8 mouse cellular contexts compared by ENCODE assay signal in the genomic region with DNA sequence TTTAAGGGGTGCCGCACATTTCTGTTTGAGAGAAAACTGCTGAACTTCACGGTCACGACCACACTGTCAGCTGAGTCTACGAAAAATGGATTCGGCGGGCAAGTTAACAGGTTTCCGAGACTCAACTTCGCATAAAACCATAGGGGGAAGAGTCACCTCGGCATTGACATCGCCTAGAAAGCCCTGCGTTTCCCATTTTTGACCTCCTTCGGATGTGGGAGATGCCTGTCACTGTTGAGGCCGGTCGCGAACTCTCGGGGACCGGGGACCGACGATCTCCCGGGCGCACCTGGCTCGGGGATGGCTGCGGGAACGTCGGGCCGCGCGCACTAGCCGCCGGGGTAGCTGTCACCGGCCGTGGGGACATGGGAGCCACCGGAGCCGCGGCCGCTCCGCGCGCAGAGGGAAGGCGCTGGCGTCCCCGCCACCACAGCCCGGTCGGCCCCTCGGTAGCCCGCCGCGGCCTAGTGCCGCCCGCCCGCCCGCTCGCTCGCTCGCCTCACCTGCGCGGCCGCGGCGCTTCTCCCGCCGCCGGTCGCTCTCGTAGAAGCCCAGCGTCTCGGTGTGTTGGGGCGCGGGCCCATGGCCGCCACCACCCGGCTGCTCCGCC. TPM values are rescaled to one million over a fixed set of nuclear protein-coding genes. Genes with fewer than 3 reads are reported as not detected.
A peak's percentile ranks its signal among the peaks of the same experiment; 100 is the strongest.
DNase-seq lines count a peak whose midpoint lies in the region; ATAC-seq lines count a peak whose summit lies in the region.

No protein-coding gene starts in this region.

- DNase-seq in left cerebral cortex, postnatal 4 days: peak; percentile 35
- no peak for DNase-seq in left cerebral cortex, adult 11 months (ENCODE audit: low spot score)
- peak; percentile 36 for DNase-seq in R1 (ENCODE audit: low read depth, low spot score)
- DNase-seq in forebrain, embryonic 14.5 days (ENCODE audit: low spot score): peak; percentile 23
- no peak for DNase-seq in MN1 (ENCODE audit: low spot score)

- peak overlapping the region; percentile 81 for H3K4me3 ChIP-seq in forebrain, embryonic 14.5 days (ENCODE audit: low read depth, low read length)
- H3K4me3 ChIP-seq in hindbrain, embryonic 15.5 days: peak overlapping the region; percentile 86
- peak overlapping the region; percentile 95 for H3K4me3 ChIP-seq in liver, embryonic 15.5 days (replicated peaks)
- peak overlapping the region; percentile 93 for H3K4me3 ChIP-seq in neural tube, embryonic 12.5 days

- H3K9me3 ChIP-seq in forebrain, embryonic 14.5 days (replicated peaks; ENCODE audit: control insufficient read depth, low read length): no peaks in the 10 kb centered on the region
- H3K9me3 ChIP-seq in hindbrain, embryonic 15.5 days: no peaks in the 10 kb centered on the region
- H3K9me3 ChIP-seq in liver, embryonic 15.5 days (replicated peaks): no peaks in the 10 kb centered on the region
- H3K9me3 ChIP-seq in neural tube, embryonic 12.5 days: no peaks in the 10 kb centered on the region

- peak overlapping the region; percentile 89 for H3K27ac ChIP-seq in forebrain, embryonic 14.5 days (ENCODE audit: low read depth, low read length)
- H3K27ac ChIP-seq in hindbrain, embryonic 15.5 days (replicated peaks): peak overlapping the region; percentile 94
- H3K27ac ChIP-seq in liver, embryonic 15.5 days (replicated peaks): peak overlapping the region; percentile 87
- peak overlapping the region; percentile 83 for H3K27ac ChIP-seq in neural tube, embryonic 12.5 days

- intact Hi-C loops in left cerebral cortex, postnatal 4 days (cut with DNase I): no loop called here

- H3K4me2 ChIP-seq in forebrain, embryonic 14.5 days (ENCODE audit: low read length): peak overlapping the region; percentile 80
- H3K4me2 ChIP-seq in hindbrain, embryonic 15.5 days: peak overlapping the region; percentile 65
- H3K4me2 ChIP-seq in liver, embryonic 15.5 days: peak overlapping the region; percentile 83
- peak overlapping the region; percentile 70 for H3K4me2 ChIP-seq in neural tube, embryonic 12.5 days (replicated peaks)

- 1% methylated on average over 62 of the region's 72 CpGs for WGBS in forebrain, embryonic 14.5 days
- under 1% methylated on average over 53 of the region's 72 CpGs for WGBS in hindbrain, embryonic 15.5 days
- 0% methylated on average over 67 of the region's 72 CpGs for WGBS in liver, embryonic 15.5 days (ENCODE audit: insufficient replicate concordance)
- under 1% methylated on average over 56 of the region's 72 CpGs for WGBS in neural tube, embryonic 12.5 days

- ATAC-seq in forebrain, embryonic 14.5 days: no peak; the same call in 1 of the 2 replicates
- ATAC-seq in hindbrain, embryonic 15.5 days (ENCODE audit: low FRiP score, low read depth): no peak; the same call in 1 of the 2 replicates
- ATAC-seq in liver, embryonic 15.5 days (ENCODE audit: insufficient read depth): peak; percentile 63
- ATAC-seq in neural tube, embryonic 12.5 days (ENCODE audit: low FRiP score, low read depth): peak; percentile 80

- H3K27me3 ChIP-seq in forebrain, embryonic 14.5 days (replicated peaks; ENCODE audit: control insufficient read depth, insufficient read depth, low read length): no peaks in the 10 kb centered on the region
- no peaks in the 10 kb centered on the region for H3K27me3 ChIP-seq in hindbrain, embryonic 15.5 days
- no peaks in the 10 kb centered on the region for H3K27me3 ChIP-seq in liver, embryonic 15.5 days
- H3K27me3 ChIP-seq in neural tube, embryonic 12.5 days (replicated peaks): no peaks in the 10 kb centered on the region

- H3K36me3 ChIP-seq in forebrain, embryonic 14.5 days (ENCODE audit: control insufficient read depth, insufficient read depth, low read length): no peaks in the 10 kb centered on the region
- no peaks in the 10 kb centered on the region for H3K36me3 ChIP-seq in hindbrain, embryonic 15.5 days
- peaks cover 4% of the 10 kb centered on the region for H3K36me3 ChIP-seq in liver, embryonic 15.5 days (replicated peaks)
- no peaks in the 10 kb centered on the region for H3K36me3 ChIP-seq in neural tube, embryonic 12.5 days

- H3K4me1 ChIP-seq in forebrain, embryonic 14.5 days (ENCODE audit: control insufficient read depth, insufficient read depth, low read length): peaks cover 17% of the 10 kb centered on the region
- H3K4me1 ChIP-seq in hindbrain, embryonic 15.5 days (replicated peaks): peaks cover 37% of the 10 kb centered on the region
- peaks cover 57% of the 10 kb centered on the region for H3K4me1 ChIP-seq in liver, embryonic 15.5 days (replicated peaks)
- H3K4me1 ChIP-seq in neural tube, embryonic 12.5 days: peaks cover 16% of the 10 kb centered on the region

- peak overlapping the region; percentile 97 for H3K9ac ChIP-seq in forebrain, embryonic 14.5 days (ENCODE audit: low read length)
- peak overlapping the region; percentile 92 for H3K9ac ChIP-seq in hindbrain, embryonic 15.5 days
- peak overlapping the region; percentile 94 for H3K9ac ChIP-seq in liver, embryonic 15.5 days
- peak overlapping the region; percentile 96 for H3K9ac ChIP-seq in neural tube, embryonic 12.5 days

RNA-seq across cellular contexts. Expression of a gene that starts 0.4 kb away (rescaled TPM):
- 10 to 100 TPM; 44.4 to 46.7 TPM for total RNA-seq in left cerebral cortex, postnatal 4 days (2021)
- polyA plus RNA-seq in forebrain, embryonic 14.5 days (2014; fragmentation: Nextera tagmentation; extraction: Ambion mirVana): 26.2 and 26.3 TPM in 2 replicates
- 31.5 and 31.6 TPM in 2 replicates for polyA plus RNA-seq in hindbrain, embryonic 15.5 days (2015; fragmentation: Nextera tagmentation; extraction: Ambion mirVana)
- 32.3 and 34.2 TPM in 2 replicates for polyA plus RNA-seq in liver, embryonic 15.5 days (2015; fragmentation: Nextera tagmentation; extraction: Ambion mirVana)
- polyA plus RNA-seq in neural tube, embryonic 12.5 days (2016; fragmentation: Nextera tagmentation; extraction: Ambion mirVana): 32.4 and 35.9 TPM in 2 replicates

Comparison
In these comparisons a context has a peak if more than half of its experiments do, and no peak if none do; other contexts are left out.
1. DNase-seq: peak in left cerebral cortex, postnatal 4 days (single experiment), R1 (single experiment) and forebrain, embryonic 14.5 days (single experiment); none in left cerebral cortex, adult 11 months (single experiment) and MN1 (single experiment).
2. ATAC-seq: peak in liver, embryonic 15.5 days (single experiment) and neural tube, embryonic 12.5 days (single experiment); none in forebrain, embryonic 14.5 days (single experiment) and hindbrain, embryonic 15.5 days (single experiment).
3. Peak in every context shown above with its lines, with median percentiles within 50 percentile points of each other: H3K27ac ChIP-seq, H3K4me2 ChIP-seq, H3K4me3 ChIP-seq and H3K9ac ChIP-seq.